Mouse (Mus musculus) adrenal gland, postnatal 4 days (tissue): ENCODE results near the gene Mcemp1. TPM values are rescaled to one million over a fixed set of nuclear protein-coding genes. Genes with fewer than 3 reads are reported as not detected.

ENCODE experiments used
- DNase-seq, 2 experiments: peaks; one replicate each; pipeline ENCODE4 v3.0.0; 2021 to 2022; ENCODE audit warnings: low spot score in 2 of 2, mixed read lengths in 2 of 2
- total RNA-seq, 2 experiments: library from RNA; stranded (reverse); gene quantifications; 2 replicates each; pipeline ENCODE4 v1.2.3; 2021

The Mcemp1 gene
- total RNA-seq, 2 experiments from 2014 or later: 1.1 to 1.2 TPM

DNA sequence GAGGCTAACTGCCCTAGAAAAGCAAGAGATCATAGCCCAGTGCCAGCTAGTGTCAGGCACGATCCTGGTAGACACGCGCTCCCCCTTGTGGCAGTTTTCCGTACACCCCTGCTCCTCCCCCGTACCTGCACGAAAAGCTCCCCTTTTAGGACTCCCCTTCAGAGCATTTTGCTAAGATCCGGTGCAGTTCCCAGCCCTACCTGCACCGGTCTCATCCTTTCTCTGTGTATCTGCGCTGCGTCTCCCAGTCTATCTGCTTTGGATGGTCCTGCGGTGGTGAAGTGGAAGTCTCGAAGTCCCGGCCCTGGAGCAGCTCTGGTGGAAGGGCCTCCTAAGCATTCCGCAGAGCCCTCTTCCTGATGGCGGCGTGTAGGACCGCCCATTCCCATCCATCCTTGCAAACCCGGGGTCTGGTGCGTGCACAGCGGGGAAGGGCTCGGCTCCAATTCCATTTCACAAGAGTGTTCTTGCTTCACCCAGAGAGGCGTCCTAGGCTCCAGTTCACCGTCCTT is 6.5 kb downstream of the Mcemp1 start, which contains the start of gene Fcor:
TSS of gene Fcor (minus strand) at position 383 of the 512 bp plus-strand sequence.
- DNase-seq: peak; percentile 60 to 70

DNA sequence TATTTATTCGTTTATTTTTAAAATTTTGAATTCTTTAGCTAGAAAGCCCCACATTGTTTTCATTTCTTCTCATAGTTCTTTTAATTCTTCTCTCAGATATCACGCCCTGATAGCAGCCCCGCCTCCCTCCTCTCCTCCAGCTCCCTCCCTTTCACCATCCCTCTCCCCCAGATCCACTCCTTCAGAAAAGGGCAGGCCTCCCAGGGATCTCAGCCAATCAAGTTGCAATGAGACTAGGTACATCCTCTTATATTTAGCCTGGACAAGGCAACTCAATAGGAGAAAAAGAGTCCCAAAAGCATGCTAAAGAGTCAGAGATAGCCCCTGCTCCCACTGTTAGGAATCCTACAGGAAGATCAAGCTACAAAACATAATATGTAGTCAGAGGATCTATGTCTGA is 9.1 kb downstream of the Mcemp1 start:
- DNase-seq: no peak

DNA sequence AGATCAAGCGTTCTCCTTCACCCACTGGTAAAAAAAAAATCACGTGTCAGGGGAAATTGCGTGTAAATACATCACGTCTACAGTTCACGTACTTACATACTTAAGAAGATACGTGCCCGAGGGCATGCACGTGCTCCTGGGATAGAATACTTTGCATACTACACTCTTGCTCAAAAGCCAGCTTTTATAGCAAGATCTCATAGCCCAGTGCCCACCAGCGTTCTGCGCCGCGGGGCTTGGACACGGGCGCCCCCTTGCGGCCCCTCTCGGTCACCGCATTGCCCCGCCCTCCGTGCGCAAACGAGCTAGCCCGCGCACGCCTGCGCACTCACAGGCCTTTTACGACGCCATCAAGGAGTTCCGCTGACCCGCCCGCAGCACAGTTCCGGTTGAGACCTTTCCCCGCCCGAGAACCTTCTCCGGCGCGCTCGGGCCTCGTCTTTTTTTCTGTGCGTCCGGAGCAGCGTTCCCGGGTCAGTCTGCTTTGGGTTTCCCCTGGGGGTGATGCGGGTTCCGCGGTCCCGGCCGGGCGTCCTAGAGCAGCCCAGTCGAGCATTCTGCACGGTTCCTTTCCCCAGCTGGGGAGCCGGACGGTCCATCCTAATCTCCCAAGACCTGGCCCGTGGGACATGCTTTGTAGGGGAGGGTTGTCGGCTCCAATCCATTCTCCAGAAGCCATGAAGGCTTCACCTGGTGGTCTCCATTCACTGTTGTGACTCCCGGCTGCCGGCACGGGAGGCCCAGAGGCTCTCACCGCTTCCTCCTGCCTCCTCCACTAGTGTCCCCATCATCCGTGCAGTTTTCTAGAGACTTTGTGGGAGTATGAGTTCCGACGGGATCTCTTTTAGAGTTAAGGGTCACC is 10.8 kb downstream of the Mcemp1 start, which contains the start of gene Trappc5:
TSS of gene Trappc5 (plus strand) at position 169 of the 862 bp plus-strand sequence.
- DNase-seq: peak; percentile 83 to 93

DNA sequence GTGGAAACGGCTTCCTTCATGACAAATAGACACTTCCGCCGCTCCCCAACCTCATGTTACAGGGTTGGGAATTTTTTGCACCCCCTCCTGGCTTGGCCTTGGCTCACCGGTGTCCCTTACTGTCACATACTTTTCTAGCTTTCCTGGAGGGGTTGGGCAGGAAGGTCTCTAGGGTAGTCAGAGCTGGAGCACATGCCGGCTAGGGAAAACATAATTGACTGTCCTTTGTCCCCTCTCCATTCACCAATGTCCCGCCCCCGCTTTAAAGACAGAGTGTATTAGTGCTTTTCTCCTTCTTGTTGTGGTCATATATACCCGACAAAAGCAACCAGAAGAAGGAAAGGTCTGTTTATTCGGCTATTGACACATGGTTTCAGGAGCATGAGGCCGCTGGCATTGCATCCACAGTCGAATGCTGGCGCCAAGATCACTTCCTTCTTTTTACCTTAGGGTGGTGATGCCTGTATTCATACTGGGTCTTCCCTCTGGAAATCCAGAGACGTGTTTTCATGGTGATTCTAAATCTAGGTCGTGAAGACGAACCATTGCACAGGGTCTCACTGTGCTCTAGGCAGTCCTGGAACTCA is 11.5 kb downstream of the Mcemp1 start:
- DNase-seq: no peak

DNA sequence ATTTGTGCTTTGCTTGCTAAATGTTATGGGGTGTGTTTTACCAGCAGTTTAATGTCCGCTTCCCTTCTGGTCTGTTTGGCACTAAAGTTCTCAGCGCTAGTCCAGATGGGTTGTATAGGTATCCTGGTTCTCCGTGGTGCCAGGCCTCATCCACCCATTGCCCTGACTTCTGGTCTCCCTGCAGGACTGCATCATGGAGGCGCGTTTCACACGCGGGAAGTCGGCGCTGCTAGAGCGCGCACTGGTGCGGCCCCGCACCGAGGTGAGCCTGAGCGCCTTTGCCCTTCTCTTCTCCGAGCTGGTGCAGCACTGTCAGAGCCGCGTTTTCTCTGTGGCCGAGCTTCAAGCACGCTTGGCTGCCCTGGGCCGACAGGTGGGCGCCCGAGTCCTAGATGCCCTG is 13.3 kb downstream of the Mcemp1 start:
- DNase-seq: no peak

DNA sequence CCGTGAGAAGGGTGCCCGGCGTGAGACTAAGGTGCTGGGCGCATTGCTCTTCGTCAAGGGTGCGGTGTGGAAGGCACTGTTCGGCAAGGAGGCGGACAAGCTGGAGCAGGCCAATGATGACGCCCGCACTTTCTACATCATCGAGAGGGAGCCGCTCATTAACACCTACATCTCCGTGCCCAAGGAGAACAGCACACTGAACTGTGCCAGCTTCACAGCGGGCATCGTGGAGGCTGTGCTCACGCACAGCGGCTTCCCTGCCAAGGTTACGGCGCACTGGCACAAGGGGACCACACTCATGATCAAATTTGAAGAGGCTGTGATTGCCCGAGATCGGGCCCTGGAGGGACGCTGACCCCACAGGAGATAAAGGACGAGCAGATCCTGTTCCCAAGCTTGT is 13.7 kb downstream of the Mcemp1 start:
- DNase-seq: no peak

DNA sequence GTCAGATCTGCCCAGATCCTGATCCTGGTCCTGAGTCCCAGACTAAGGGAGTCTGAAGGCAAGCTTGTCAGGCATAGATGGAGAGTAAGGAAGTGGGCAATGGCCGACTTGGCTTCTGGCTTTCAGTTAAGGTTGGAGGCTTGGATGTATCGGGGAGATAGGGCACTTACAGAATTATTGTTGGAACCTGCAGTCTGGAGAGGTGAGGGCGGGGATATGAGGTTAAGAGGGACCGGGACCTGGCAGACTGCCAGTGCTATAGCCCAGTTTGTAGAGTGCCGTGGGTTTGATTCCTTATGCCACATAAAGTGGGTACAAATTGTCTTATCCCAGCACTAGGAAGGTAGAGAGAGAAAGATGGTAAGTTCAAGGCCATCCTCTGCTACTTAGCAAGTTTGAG is 14.1 kb downstream of the Mcemp1 start:
- no peak for DNase-seq

DNA sequence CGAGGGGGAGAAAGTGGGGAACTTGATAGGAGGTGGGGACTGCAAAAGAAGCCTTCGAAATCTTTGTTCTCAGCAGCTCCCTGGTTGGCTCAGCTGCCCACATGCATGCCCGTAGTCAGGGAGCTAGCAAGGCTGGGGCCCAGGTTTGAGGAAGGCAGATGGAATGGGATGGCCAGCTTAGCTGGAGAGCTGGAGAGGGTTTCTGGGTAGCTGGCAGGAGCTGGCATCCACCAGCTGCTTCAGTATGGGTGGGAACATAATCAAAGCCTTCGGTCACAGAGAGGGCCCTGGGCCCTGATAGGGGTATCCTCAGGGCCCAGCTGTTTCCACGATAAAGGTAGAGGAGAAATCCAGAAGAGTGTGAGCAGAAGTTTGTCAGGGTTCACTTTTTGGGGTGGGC is 16.9 kb downstream of the Mcemp1 start:
- DNase-seq: no peak

DNA sequence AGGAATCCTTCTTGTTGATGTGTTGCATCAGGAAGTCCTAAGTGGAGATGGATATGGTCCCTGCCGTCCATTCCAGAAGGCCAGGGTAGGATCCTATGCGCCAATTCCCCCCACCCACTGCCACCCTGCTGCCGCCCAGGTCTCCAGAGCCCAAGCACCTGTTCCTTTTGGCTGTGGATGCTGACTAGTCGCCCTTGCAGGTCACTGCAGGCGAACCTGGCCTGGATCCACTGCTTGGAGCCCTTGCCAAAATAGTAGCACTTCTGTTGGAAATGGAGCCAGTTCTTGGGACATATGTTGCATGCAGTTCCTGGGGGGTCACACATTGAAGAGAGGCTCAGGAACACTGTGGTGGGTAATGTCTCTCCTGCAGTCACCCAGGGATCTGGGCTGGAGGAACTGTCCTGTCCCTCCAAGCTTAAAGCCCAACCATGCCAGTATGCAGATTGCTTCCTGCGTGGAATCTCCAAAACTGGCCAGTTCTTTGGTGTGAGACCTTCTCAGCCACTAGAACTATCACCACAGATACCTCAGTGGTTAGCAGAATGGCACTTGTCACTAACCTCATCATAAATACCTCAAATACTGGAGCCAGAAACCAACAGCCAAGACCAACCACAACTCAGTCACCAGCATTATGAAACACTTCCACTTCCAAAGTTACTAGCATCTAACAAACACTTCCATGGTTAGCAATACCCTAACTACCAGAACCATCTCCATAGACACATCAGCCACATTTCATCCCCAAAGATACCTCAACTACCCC is 18.0 kb downstream of the Mcemp1 start:
- DNase-seq: no peak

DNA sequence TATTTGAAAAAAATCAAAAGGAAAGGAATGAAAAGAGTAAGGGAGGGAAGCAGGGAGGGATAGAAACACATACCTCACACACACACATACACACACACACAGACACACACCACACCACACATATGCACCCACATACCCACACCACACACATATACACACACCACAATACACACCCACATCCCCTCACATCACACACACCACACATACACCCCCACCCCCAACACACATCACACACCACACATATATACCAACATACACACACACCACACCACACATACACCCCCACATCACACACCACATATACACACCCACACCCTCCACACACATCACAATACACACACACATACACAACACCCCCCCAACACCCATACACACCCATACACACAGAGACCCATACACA is 19.0 kb downstream of the Mcemp1 start:
- DNase-seq: no peak

DNA sequence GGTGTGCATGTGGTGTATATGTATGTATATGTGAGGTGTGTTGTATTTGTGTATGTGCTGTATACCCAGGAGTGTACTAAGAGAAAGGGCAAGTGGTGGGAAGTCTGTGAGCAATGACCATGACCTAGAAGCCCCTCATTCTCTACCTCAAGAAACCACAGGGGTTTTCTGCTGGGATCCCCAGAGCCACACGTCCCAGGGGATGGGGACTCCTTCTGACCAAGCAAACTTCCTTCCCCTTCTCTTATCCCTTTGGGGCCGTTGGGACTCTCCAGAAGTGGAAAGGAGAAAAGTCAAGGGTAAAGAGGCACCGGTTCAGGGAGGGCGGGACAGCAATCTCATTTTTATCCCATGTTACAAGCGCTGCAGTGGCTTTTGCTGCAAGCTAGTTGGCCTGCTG is 19.9 kb downstream of the Mcemp1 start:
- no peak for DNase-seq

DNA sequence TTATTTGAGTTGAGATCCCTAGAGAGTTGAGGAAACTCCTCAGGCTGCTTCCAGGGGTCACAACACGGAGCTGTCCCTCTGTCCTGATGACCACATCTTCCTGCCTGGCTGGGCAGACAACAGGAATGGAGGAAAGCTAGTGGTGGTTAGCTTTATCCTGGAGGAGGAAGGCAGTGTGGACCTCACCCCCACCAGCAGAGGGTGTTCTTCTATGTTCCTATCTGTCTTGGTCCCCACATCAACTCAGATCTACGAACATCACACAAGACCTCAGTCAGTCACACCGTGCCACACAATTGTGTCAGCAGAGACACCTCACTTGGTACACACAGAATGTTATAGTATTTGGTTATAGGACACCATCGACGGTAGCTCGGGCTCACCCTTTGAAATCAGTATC is 22.0 kb downstream of the Mcemp1 start:
- DNase-seq: no peak

DNA sequence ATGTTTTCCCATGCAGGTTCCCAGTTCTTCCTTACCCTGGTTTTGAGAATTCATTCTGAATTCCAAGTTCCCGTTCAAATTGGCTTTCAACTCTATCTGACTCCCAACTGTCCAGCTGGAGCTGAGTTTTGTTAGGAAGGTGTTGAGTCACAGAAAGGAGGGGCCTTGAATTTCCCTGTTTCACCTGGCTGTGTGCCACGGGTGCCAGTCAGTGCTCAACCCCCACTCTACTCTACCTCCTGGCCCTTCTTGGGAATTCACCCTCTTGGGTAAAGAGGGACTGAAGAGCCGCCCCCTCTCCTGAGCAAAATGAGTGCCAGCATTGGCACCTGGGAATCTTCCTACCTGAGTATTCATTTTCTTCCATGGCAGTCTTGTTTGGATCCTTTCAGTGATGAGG is 25.2 kb downstream of the Mcemp1 start:
- DNase-seq: no peak

DNA sequence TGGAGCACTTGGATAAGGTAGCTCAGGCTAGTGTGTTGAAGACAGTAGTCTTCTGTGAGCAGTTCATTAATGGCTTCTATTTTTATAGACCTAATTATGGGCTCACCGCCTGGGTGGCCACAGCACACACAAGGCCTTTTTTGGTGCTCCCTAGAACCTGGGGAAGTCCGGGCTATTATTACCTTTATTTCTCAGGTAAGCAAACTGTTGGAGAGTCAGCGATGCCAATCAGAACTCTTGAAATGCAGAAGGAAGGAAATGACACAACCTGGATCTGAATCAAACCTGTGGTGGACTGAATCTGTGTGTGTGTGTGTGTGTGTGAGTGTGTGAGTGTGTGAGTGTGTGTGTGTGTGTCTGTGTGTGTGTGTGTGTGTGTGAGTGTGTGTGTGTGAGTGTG is 28.6 kb downstream of the Mcemp1 start, which contains the start of gene Fcer2a:
TSS of gene Fcer2a (minus strand) at position 55 of the 400 bp plus-strand sequence.
- DNase-seq: no peak

DNA sequence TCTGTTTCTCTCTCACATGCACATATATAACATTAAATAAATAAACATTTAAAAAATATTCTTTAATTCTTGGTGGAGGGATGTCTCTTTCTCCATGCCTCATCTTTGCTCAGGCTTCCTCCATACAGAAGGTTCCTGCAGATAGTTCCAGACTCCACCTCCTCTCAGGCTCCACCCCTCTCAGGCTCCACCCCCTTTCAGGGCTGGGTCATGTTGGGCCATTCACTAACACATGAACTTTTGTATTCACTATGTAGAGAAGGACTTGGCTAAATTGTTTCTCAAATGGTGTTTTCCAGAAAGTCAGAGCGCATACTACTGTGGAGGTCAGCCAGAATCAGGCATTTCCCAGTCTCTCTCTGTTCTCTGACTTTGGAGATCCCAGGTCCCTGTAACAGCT is 35.9 kb downstream of the Mcemp1 start:
- no peak for DNase-seq

DNA sequence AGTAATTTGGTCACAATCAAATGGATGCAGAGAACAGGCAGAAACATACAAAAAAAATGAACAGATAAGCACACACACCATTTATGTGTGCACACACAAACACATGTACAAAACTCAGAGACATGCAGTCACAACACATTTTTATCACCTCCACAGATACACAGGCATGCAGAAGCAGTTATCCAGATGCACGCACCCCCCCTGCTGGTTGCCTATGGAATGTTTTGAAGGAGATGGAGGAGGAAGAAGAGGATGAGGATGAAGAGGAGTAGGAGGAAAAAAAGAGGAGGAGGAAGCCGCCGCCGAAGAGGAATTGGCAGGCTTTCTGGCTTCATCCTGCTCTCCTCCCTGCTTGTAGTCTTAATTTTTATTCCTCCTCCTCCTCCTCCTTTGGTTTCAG is 40.2 kb downstream of the Mcemp1 start:
- DNase-seq: no peak

DNA sequence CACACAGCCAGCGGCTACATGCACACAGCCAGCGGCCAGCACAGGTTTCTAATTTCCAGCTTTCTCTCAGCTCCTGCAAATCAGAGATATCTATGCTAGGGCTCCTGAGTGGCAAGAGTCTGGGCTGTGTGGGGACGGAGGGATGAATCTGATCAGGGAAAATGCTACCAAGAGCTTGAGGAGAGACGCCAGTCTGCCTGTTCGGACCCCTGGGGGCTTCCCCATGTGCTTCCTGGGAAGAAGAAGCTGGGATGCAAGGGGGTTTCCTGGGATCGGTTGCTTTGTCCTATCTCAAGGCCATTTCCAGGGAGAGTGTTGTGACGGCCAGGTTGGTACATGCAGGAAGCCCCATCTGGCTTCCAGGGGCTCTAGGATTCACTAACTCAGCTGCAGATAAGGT is 42.1 kb downstream of the Mcemp1 start:
- DNase-seq: no peak

DNA sequence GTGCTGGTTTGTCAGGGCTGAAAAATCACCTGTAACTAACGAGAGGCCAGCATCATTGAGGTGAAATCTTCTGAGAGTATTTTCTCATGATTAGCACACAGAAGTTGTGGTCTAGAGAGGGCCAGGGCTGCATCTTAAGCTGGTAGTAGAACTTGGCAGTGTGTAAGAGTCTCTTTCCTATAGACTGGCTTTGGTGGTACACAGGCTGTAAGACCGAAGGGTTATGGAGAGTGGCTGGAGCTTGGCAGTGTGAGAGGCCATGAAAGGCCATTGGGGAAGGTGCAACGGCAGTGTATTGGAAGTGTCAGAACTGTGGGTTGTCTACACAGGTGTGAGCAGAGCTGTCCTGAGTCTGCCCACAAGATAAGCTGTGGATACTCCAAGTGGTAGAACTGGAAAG is 44.8 kb downstream of the Mcemp1 start:
- DNase-seq: no peak

DNA sequence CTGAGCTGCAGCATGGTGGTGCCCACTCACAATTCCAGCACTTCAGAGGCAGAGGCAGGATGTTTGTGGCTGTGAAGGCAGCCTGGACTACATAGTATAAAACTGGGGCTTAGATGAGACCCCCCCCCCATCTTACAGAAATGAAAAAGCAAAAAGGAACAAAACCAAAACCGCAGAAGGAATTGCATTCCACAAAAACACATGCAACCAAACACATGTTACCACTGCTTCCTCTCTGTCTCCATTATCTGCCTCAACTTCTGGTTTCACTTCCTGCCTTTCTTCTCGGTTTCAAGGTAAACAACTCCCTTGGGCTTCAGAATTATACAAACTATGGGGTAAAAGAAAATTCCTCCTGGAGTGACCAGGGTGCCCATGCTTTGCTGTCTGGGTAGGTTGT is 46.1 kb downstream of the Mcemp1 start:
- DNase-seq: no peak

DNA sequence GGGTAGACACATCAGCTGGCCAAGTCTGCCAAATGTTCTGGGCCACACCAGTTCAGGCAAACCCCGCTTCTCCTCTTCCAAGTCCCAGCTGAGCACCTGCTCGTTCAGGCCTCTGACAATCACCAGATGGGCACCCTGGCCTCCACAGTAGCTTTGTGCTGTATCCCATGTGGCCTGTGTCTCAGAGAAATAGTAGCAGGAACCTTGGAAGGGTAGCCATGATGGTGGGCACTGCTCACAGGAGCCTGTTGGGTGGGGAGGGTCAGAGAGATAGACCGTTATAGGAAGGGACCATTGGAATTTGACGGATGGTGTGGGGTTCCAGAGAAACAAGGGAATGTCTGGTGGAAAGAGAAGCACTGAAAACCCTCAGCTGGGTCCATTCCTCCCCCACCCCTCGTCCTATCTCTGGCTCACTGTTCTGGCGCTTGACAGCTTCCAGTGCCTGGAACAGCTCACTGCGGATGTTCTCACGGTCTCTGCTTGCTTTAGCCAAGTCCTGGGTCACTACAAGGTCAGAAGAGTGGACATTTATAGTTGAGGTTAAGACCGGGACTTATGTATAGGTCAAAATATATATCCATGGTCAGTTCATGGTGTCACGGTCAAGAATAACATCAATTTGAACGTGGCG is 51.9 kb downstream of the Mcemp1 start:
- no peak for DNase-seq

DNA sequence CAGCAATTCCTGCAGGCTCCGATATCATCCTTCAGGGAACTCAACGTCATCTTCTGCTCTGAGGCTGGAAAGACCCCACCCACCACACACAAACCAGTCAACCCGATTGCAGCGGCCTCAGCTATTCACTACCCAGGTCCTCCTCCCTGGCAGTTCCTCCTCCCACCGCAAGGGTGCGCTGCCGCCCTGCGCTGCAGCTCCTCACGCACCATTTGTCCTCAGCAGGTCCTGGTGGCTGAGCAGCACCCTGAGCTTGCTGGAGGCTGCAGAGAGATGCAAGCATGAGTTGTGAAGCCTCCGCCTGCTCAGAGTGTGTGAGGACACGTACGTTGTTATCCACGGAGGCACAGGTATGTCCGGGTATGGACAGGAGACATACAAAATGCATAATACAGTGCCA is 53.0 kb downstream of the Mcemp1 start:
- DNase-seq: peak; percentile 42 to 56
